Mouse (Mus musculus) c-Kit-positive CD71-positive TER-119-negative erythroid progenitor cells, embryonic 14.5 days (primary cell): ENCODE results near the gene Sptbn2.

Experiments
- DNase-seq: peaks from one replicate; pipeline ENCODE4 v3.0.0-alpha.2; 2013; ENCODE audit warnings: low read depth

Gene Sptbn2

GRCm38 (mm10) chr19:4711098-4711600 lies at the start of gene Sptbn2:
Gene Sptbn2, plus strand, starts transcription at chr19:4711167.
- DNase-seq: no peak

GRCm38 (mm10) chr19:4666815-4667214 lies 44.2 kb upstream of the Sptbn2 start:
- no peak for DNase-seq

GRCm38 (mm10) chr19:4670776-4671175 lies 40.2 kb upstream of the Sptbn2 start:
- DNase-seq: no peak

- no peak for DNase-seq
Observed at GRCm38 (mm10) chr19:4672401-4672800, 38.6 kb upstream of the Sptbn2 start.

- DNase-seq: no peak
Observed at GRCm38 (mm10) chr19:4694346-4694745, 16.6 kb upstream of the Sptbn2 start.

GRCm38 (mm10) chr19:4697121-4697520 lies 13.8 kb upstream of the Sptbn2 start:
- no peak for DNase-seq

GRCm38 (mm10) chr19:4697721-4698120 lies 13.2 kb upstream of the Sptbn2 start:
- no peak for DNase-seq

GRCm38 (mm10) chr19:4698205-4698677 lies 12.7 kb upstream of the Sptbn2 start, which contains the start of gene Gm960:
Gene Gm960, minus strand, starts transcription at chr19:4698668.
- DNase-seq: no peak

GRCm38 (mm10) chr19:4698856-4699255 lies 12.1 kb upstream of the Sptbn2 start:
- no peak for DNase-seq

- no peak for DNase-seq
Observed at GRCm38 (mm10) chr19:4699821-4700220, 11.1 kb upstream of the Sptbn2 start.

- DNase-seq: no peak
Observed at GRCm38 (mm10) chr19:4700656-4701055, 10.3 kb upstream of the Sptbn2 start.

GRCm38 (mm10) chr19:4701221-4701620 lies 9.7 kb upstream of the Sptbn2 start:
- no peak for DNase-seq

- DNase-seq: no peak
Observed at GRCm38 (mm10) chr19:4708765-4709164, 2.2 kb upstream of the Sptbn2 start.

GRCm38 (mm10) chr19:4711601-4712155 lies 711 bp downstream of the Sptbn2 start:
- no peak for DNase-seq

- no peak for DNase-seq
Observed at GRCm38 (mm10) chr19:4712156-4712780, 1.3 kb downstream of the Sptbn2 start.

GRCm38 (mm10) chr19:4712781-4713526 lies 2.0 kb downstream of the Sptbn2 start:
- no peak for DNase-seq

- no peak for DNase-seq
Observed at GRCm38 (mm10) chr19:4713886-4714285, 2.9 kb downstream of the Sptbn2 start.

- DNase-seq: no peak
Observed at GRCm38 (mm10) chr19:4716756-4717155, 5.8 kb downstream of the Sptbn2 start.

GRCm38 (mm10) chr19:4717281-4717680 lies 6.3 kb downstream of the Sptbn2 start:
- no peak for DNase-seq

- no peak for DNase-seq
Observed at GRCm38 (mm10) chr19:4718716-4719115, 7.7 kb downstream of the Sptbn2 start.

- DNase-seq: no peak
Observed at GRCm38 (mm10) chr19:4719351-4719764, 8.4 kb downstream of the Sptbn2 start.

- no peak for DNase-seq
Observed at GRCm38 (mm10) chr19:4720112-4720511, 9.1 kb downstream of the Sptbn2 start.

- no peak for DNase-seq
Observed at GRCm38 (mm10) chr19:4720671-4721244, 9.8 kb downstream of the Sptbn2 start.
